Mouse (Mus musculus) urinary bladder, postnatal 4 days (tissue): ENCODE data around the gene Itga6.

Experiments
- DNase-seq, 2 experiments: peaks; one replicate each; pipeline ENCODE4 v3.0.0; 2021 to 2022; ENCODE audit warnings: low spot score in 2 of 2

Itga6 gene

GRCm38 (mm10) chr2:71801691-71802090 is 56.3 kb downstream of the Itga6 start:
- DNase-seq, result no peak

GRCm38 (mm10) chr2:71802131-71802530 is 56.7 kb downstream of the Itga6 start:
- no peak for DNase-seq

- no peak for DNase-seq
Measured at GRCm38 (mm10) chr2:71805120-71805519, 59.7 kb downstream of the Itga6 start.

GRCm38 (mm10) chr2:71805611-71806567 is 60.5 kb downstream of the Itga6 start:
- no peak for DNase-seq

- no peak for DNase-seq
Measured at GRCm38 (mm10) chr2:71809289-71809860, 64.0 kb downstream of the Itga6 start.

- DNase-seq, result no peak
Measured at GRCm38 (mm10) chr2:71810010-71810409, 64.6 kb downstream of the Itga6 start.

GRCm38 (mm10) chr2:71810906-71811305 is 65.5 kb downstream of the Itga6 start:
- no peak for DNase-seq

- DNase-seq, result peak; percentile 59 to 80
Measured at GRCm38 (mm10) chr2:71812221-71813021, 67.0 kb downstream of the Itga6 start.

- DNase-seq, result no peak
Measured at GRCm38 (mm10) chr2:71813022-71813358, 67.6 kb downstream of the Itga6 start.

- DNase-seq, result no peak
Measured at GRCm38 (mm10) chr2:71813371-71813770, 68.0 kb downstream of the Itga6 start.

- no peak for DNase-seq
Measured at GRCm38 (mm10) chr2:71814016-71814415, 68.6 kb downstream of the Itga6 start.

- no peak for DNase-seq
Measured at GRCm38 (mm10) chr2:71815279-71815678, 69.9 kb downstream of the Itga6 start.

GRCm38 (mm10) chr2:71816391-71817041 is 71.1 kb downstream of the Itga6 start:
- DNase-seq, result no peak

GRCm38 (mm10) chr2:71824146-71824545 is 78.7 kb downstream of the Itga6 start:
- DNase-seq, result no peak

GRCm38 (mm10) chr2:71827711-71828110 is 82.3 kb downstream of the Itga6 start:
- no peak for DNase-seq

- DNase-seq, result no peak
Measured at GRCm38 (mm10) chr2:71828928-71829327, 83.5 kb downstream of the Itga6 start.

GRCm38 (mm10) chr2:71833626-71834025 is 88.2 kb downstream of the Itga6 start:
- DNase-seq, result no peak

GRCm38 (mm10) chr2:71834371-71834770 is 89.0 kb downstream of the Itga6 start:
- DNase-seq, result no peak

- DNase-seq, result no peak
Measured at GRCm38 (mm10) chr2:71835556-71835955, 90.1 kb downstream of the Itga6 start.

- DNase-seq, result no peak
Measured at GRCm38 (mm10) chr2:71836232-71836631, 90.8 kb downstream of the Itga6 start.

GRCm38 (mm10) chr2:71837261-71837660 is 91.8 kb downstream of the Itga6 start:
- DNase-seq, result no peak

- DNase-seq, result peak; percentile 33 to 70
Measured at GRCm38 (mm10) chr2:71837791-71838190, 92.4 kb downstream of the Itga6 start.
